Mouse (Mus musculus) NIH3T3 (cell line): ENCODE data around the gene Lrrc39.
A peak's percentile ranks its signal among the peaks of the same experiment; 100 is the strongest.

ENCODE experiments used
- DNase-seq: peaks from one replicate; pipeline ENCODE4 v3.0.0-alpha.2; 2012; ENCODE audit warnings: low read depth

The Lrrc39 gene

GRCm38 (mm10) chr3:116614295-116614892 is 51.6 kb downstream of the Lrrc39 start, which contains the start of gene Trmt13:
Gene Trmt13, minus strand, starts transcription at chr3:116614587.
- peak; percentile 41 for DNase-seq

GRCm38 (mm10) chr3:116615318-116616068 is 52.7 kb downstream of the Lrrc39 start:
- DNase-seq, result no peak

GRCm38 (mm10) chr3:116618855-116619254 is 56.1 kb downstream of the Lrrc39 start:
- no peak for DNase-seq

- DNase-seq, result no peak
Observed at GRCm38 (mm10) chr3:116620636-116621370, 58.0 kb downstream of the Lrrc39 start.

GRCm38 (mm10) chr3:116622641-116623040 is 59.9 kb downstream of the Lrrc39 start:
- DNase-seq, result no peak

DNA sequence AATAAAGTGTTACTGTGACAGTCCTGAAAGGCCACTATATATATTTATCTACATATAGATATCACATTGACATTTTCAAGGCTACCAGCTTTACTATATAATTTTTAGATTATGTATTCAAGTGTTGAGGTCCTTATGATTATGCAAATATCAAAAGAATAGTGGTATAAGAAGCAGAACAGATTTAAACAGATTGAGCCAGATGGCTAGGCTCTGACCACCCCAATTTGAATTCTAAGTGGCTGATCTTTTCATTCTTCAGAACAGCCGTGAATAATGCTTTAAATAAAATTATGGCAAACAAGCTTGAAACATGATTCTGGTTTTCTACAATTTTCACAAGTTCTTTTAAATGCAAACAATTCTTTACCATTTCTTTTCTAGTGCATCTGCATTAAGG is 68.7 kb downstream of the Lrrc39 start:
- DNase-seq, result no peak
